Mouse (Mus musculus): ENCODE results near the gene Rsad1. TPM values are rescaled to one million over a fixed set of nuclear protein-coding genes. Genes with fewer than 3 reads are reported as not detected.

Gene Rsad1
- total and polyA plus RNA-seq, 2 experiments from 2014 or later, result 9.2 to 12.9 TPM

DNA sequence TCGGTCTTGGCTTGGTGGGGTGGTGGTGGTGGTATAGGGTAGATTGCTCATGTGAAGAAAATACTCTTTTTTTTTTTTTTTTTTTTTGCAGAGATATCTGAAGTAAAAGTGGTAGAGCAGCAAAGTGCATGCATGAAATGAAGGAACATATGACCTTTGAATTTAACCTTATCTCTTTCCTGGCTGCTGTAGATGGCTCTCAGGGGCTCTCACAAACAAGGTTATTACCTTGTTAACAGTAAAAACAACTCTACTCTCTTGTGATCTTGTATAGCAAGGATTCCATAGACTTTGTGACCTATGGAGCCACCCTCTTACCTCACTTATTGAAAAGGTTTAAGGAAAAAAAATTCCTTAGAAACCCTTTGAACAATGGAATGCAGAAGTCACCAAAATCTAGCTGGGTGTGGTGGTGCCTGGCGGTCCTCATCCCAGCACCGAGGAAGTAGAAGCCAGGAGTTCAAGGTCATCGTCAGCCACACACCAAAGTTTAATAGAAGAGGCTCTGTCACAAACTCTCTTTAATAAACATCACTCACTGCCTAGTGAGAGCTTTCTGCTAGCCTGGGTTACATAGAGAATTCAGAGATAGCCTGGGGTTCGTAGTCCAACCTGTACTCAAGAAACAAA is 31.2 kb upstream of the Rsad1 start:
- Histone ChIP-seq H3K9me3 (ENCODE audit: low read length) (no peaks in the 10 kb centered on the region), H3K27me3 (ENCODE audit: insufficient read depth, low read length) (no peaks in the 10 kb centered on the region), H3K4me1 (ENCODE audit: insufficient read depth, low read length) (no peaks in the 10 kb centered on the region), H3K4me2 (ENCODE audit: low read depth, low read length) (no peak overlapping the region), H3K36me3 (ENCODE audit: insufficient read depth, low read length) (no peaks in the 10 kb centered on the region), H3K27ac (no peak overlapping the region), H3K4me3 (ENCODE audit: low read length) (no peak overlapping the region), H3K9ac (replicated peaks; ENCODE audit: low read length) (no peak overlapping the region)
- no peak for TF ChIP-seq CTCF (IDR thresholded peaks at IDR 0.05; ENCODE audit: low read depth)
- 89% methylated on average over 5 of the region's 5 CpGs for WGBS
- ATAC-seq (no peak), DNase-seq (ENCODE audit: low spot score) (no peak)

DNA sequence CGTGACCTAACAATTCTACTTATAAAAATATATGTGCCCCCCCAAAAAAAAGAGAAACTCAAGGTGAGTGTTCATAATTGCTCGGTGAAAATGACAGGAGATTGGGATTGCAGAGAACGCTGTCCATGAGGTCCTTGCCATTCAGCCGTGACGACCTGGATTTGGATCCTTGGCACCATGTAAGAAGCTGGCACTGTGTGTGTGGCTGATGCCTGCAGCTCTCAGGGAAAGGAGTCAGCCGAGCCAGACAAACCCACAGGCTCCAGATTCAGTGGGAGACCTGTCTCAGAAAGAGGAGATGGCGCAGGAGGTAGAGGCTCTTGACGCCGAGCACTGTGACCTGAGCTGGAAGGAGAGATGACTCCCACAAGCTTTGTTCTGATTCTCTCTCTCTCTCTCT is 27.3 kb upstream of the Rsad1 start:
- TF ChIP-seq CTCF (IDR thresholded peaks at IDR 0.05; ENCODE audit: low read depth), result no peak
- no peaks in the 10 kb centered on the region for H3K36me3 ChIP-seq (ENCODE audit: insufficient read depth, low read length)
- 68% methylated on average over 9 of the region's 9 CpGs for WGBS
- no peaks in the 10 kb centered on the region for H3K4me1 ChIP-seq (ENCODE audit: insufficient read depth, low read length)
- no peak overlapping the region for H3K27ac ChIP-seq
- H3K4me3 ChIP-seq (ENCODE audit: low read length), result no peak overlapping the region
- H3K27me3 ChIP-seq (ENCODE audit: insufficient read depth, low read length), result no peaks in the 10 kb centered on the region
- H3K9me3 ChIP-seq (ENCODE audit: low read length), result no peaks in the 10 kb centered on the region
- no peak for ATAC-seq
- DNase-seq (ENCODE audit: low spot score), result no peak
- H3K9ac ChIP-seq (replicated peaks; ENCODE audit: low read length), result no peak overlapping the region
- H3K4me2 ChIP-seq (ENCODE audit: low read depth, low read length), result no peak overlapping the region

DNA sequence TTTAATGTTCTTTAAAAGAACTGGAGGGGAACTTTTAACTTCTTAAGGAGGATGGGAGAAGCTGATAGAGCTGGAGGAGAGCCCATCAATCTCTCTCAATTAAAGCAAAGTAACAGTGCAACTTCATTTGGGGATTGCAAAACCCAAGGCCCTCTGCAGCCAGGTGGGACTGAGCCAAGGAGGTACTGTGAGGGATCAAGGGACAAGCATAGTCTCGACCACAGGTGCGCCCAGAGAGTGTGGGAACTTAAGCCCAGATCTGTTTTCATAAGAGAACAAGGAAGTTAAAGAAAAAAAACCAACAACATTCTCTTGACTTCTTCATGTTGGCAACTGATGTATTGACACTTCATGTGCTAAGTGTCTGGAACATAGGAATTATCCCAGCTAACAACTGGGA is 26.0 kb upstream of the Rsad1 start:
- ATAC-seq, result no peak
- H3K27ac ChIP-seq, result no peak overlapping the region
- 78% methylated on average over 2 of the region's 2 CpGs for WGBS

DNA sequence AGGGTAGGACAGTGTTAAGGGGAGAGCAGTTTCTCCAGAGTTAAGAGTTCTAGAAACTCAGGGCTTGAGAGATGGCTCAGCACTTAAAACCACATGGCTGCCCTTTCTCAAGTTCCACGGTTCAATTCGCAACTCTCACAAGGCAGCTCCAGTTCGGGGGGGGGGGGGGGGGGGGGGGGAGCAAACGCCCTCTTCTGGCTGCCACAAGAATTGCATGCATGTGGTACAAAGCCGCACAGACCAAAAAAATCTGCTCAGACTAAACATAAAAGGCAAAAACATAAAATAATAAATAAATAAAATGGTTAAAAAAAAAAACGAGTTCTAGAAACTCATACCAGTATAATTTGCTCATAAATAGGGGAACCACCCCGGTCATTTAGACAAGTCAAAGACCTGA is 25.5 kb upstream of the Rsad1 start:
- DNase-seq (ENCODE audit: low spot score) (no peak), ATAC-seq (no peak)
- H3K4me1 ChIP-seq (ENCODE audit: insufficient read depth, low read length), result no peaks in the 10 kb centered on the region
- H3K27ac ChIP-seq, result no peak overlapping the region
- 27% methylated on average over 6 of the region's 7 CpGs for WGBS
- no peaks in the 10 kb centered on the region for H3K36me3 ChIP-seq (ENCODE audit: insufficient read depth, low read length)
- TF ChIP-seq CTCF (IDR thresholded peaks at IDR 0.05; ENCODE audit: low read depth), result no peak
- no peak overlapping the region for H3K4me3 ChIP-seq (ENCODE audit: low read length)
- no peaks in the 10 kb centered on the region for H3K9me3 ChIP-seq (ENCODE audit: low read length)
- H3K9ac ChIP-seq (replicated peaks; ENCODE audit: low read length), result no peak overlapping the region
- no peak overlapping the region for H3K4me2 ChIP-seq (ENCODE audit: low read depth, low read length)
- H3K27me3 ChIP-seq (ENCODE audit: insufficient read depth, low read length), result no peaks in the 10 kb centered on the region

More for the DNA sequence above, 26.0 kb upstream of the Rsad1 start:
- Histone ChIP-seq H3K4me2 (ENCODE audit: low read depth, low read length) (no peak overlapping the region), H3K27me3 (ENCODE audit: insufficient read depth, low read length) (no peaks in the 10 kb centered on the region), H3K9ac (replicated peaks; ENCODE audit: low read length) (no peak overlapping the region), H3K4me3 (ENCODE audit: low read length) (no peak overlapping the region), H3K4me1 (ENCODE audit: insufficient read depth, low read length) (no peaks in the 10 kb centered on the region), H3K9me3 (ENCODE audit: low read length) (no peaks in the 10 kb centered on the region), H3K36me3 (ENCODE audit: insufficient read depth, low read length) (no peaks in the 10 kb centered on the region)
- no peak for DNase-seq (ENCODE audit: low spot score)
- no peak for TF ChIP-seq CTCF (IDR thresholded peaks at IDR 0.05; ENCODE audit: low read depth)

DNA sequence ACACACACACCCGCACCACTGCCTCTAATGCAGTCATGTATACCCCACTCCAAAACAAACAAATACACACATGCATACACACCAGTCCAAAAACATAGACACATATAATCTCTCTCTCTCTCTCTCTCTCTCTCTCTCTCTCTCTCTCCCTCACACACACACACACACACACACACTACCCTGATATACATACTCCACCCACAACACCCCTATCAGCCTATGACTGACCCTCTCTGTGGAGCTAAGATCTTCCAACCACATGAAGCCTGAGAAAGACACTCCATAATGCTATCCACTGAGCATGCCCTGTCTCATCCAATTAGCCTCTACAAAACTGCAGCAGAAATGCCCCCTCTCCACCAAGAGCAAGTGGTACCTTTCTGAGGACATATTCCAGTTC is 22.8 kb upstream of the Rsad1 start:
- TF ChIP-seq CTCF (IDR thresholded peaks at IDR 0.05; ENCODE audit: low read depth), result no peak
- H3K9ac ChIP-seq (replicated peaks; ENCODE audit: low read length), result no peak overlapping the region
- H3K36me3 ChIP-seq (ENCODE audit: insufficient read depth, low read length), result no peaks in the 10 kb centered on the region
- no peak overlapping the region for H3K4me2 ChIP-seq (ENCODE audit: low read depth, low read length)
- no peaks in the 10 kb centered on the region for H3K27me3 ChIP-seq (ENCODE audit: insufficient read depth, low read length)
- no peak overlapping the region for H3K4me3 ChIP-seq (ENCODE audit: low read length)
- no peaks in the 10 kb centered on the region for H3K4me1 ChIP-seq (ENCODE audit: insufficient read depth, low read length)
- WGBS, result 100% methylated on average over 1 of the region's 1 CpGs
- ATAC-seq (no peak), DNase-seq (ENCODE audit: low spot score) (no peak)
- H3K9me3 ChIP-seq (ENCODE audit: low read length), result no peaks in the 10 kb centered on the region
- no peak overlapping the region for H3K27ac ChIP-seq

DNA sequence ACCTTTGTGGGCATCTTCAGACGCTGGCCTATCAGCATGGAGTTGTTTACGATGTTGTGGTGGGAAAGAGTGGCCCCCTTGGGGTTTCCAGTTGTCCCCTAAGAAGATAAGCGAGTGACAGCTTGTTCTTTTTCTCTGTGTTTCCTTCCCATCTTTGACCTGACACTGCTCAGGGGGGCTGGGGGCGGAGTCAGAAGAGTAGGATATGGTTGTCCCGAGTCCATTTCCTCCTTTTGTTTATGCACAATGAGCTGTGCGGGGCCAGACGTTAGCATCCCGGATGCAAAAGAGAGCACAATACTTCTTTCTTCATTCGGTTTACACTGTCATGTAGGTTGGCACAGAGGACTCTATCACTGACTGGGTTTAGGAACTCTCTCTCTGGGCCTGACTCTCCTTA is 21.6 kb upstream of the Rsad1 start:
- Histone ChIP-seq H3K4me3 (ENCODE audit: low read length) (no peak overlapping the region), H3K36me3 (ENCODE audit: insufficient read depth, low read length) (no peaks in the 10 kb centered on the region), H3K4me1 (ENCODE audit: insufficient read depth, low read length) (no peaks in the 10 kb centered on the region), H3K27me3 (ENCODE audit: insufficient read depth, low read length) (no peaks in the 10 kb centered on the region), H3K27ac (no peak overlapping the region), H3K9ac (replicated peaks; ENCODE audit: low read length) (no peak overlapping the region), H3K4me2 (ENCODE audit: low read depth, low read length) (no peak overlapping the region), H3K9me3 (ENCODE audit: low read length) (no peaks in the 10 kb centered on the region)
- no peak for TF ChIP-seq CTCF (IDR thresholded peaks at IDR 0.05; ENCODE audit: low read depth)
- no peak for ATAC-seq
- DNase-seq (ENCODE audit: low spot score), result no peak
- WGBS, result 34% methylated on average over 9 of the region's 9 CpGs

DNA sequence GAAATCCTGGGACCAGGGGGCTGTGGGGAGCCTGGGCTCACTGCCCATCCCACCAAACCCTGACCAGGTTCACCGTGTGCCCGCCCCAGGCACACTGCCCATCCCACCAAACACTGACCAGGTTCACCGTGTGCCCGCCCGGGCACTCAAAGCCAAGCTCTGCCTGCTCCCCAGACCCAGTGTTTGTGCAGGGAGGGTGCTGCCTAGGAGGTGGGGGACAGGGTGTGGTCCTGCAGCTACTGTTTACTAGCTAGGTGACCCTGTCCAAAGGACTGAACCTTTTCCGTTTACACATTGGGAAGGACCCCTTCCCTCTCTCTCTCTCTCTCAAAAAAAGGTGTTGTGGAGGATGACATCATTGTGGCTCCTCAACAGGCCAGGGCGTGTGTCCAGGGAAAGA is 18.3 kb upstream of the Rsad1 start:
- Histone ChIP-seq H3K36me3 (ENCODE audit: insufficient read depth, low read length) (no peaks in the 10 kb centered on the region), H3K9ac (replicated peaks; ENCODE audit: low read length) (no peak overlapping the region), H3K27ac (no peak overlapping the region), H3K27me3 (ENCODE audit: insufficient read depth, low read length) (0 out of 2 replicates have a peak, but pooled peaks cover 6% of the 10 kb centered on the region), H3K4me2 (ENCODE audit: low read depth, low read length) (no peak overlapping the region), H3K4me1 (ENCODE audit: insufficient read depth, low read length) (peaks cover 8% of the 10 kb centered on the region), H3K4me3 (ENCODE audit: low read length) (no peak overlapping the region), H3K9me3 (ENCODE audit: low read length) (no peaks in the 10 kb centered on the region)
- DNase-seq (ENCODE audit: low spot score) (no peak), ATAC-seq (no peak)
- WGBS, result 95% methylated on average over 7 of the region's 7 CpGs
- TF ChIP-seq CTCF (IDR thresholded peaks at IDR 0.05; ENCODE audit: low read depth), result no peak
